Mouse (Mus musculus) liver, embryonic 14 days (tissue): ENCODE results near the gene Slc6a1. TPM values are rescaled to one million over a fixed set of nuclear protein-coding genes. Genes with fewer than 3 reads are reported as not detected.

Experiments used
- polyA plus RNA-seq: library from polyadenylated mRNA; depleted of rRNA; stranded (reverse); fragments of >200 nt; gene quantifications from 2 replicates; pipeline ENCODE4 v1.2.3, GENCODE M21; 2012; rRNA removed

Slc6a1 gene
- polyA plus RNA-seq: 0.01 TPM in 2 replicates

GRCm38 (mm10) chr6:114282469-114283277, at the start of gene Slc6a1:
Slc6a1 (plus strand) TSS chr6:114282635.

Other genes starting within 250 kb of the Slc6a1 start
- 0.45 and 0.62 TPM in 2 replicates for gene Atp2b2, start 240.0 kb upstream of the Slc6a1 start, polyA plus RNA-seq
- 0.01 TPM in 1 of 2 replicates, not detected in the other for gene Slc6a11, start 151.4 kb upstream of the Slc6a1 start, polyA plus RNA-seq
- 0.01 and 0.03 TPM in 2 replicates for gene Hrh1, start 115.3 kb downstream of the Slc6a1 start, polyA plus RNA-seq